Mouse (Mus musculus) skeletal muscle tissue, adult 2 months (tissue): Measurements from ENCODE around the gene Masp1.
A peak's percentile ranks its signal among the peaks of the same experiment; 100 is the strongest.

Experiments used
- DNase-seq: peaks from one replicate; pipeline ENCODE4 v3.0.0-alpha.2; 2012; ENCODE audit warnings: low read depth, low spot score

Masp1 gene

GRCm38 (mm10) chr16:23513401-23513800 lies 7.2 kb downstream of the Masp1 start:
- DNase-seq, result no peak

GRCm38 (mm10) chr16:23511166-23511935 lies 9.3 kb downstream of the Masp1 start:
- no peak for DNase-seq

- DNase-seq, result no peak
Observed at GRCm38 (mm10) chr16:23505904-23506687, 14.5 kb downstream of the Masp1 start.

- DNase-seq, result no peak
Observed at GRCm38 (mm10) chr16:23504320-23504744, 16.3 kb downstream of the Masp1 start.

GRCm38 (mm10) chr16:23503351-23503750 lies 17.3 kb downstream of the Masp1 start:
- no peak for DNase-seq

GRCm38 (mm10) chr16:23502478-23502877 lies 18.1 kb downstream of the Masp1 start:
- DNase-seq, result no peak

- DNase-seq, result no peak
Observed at GRCm38 (mm10) chr16:23501288-23501687, 19.3 kb downstream of the Masp1 start.

- no peak for DNase-seq
Observed at GRCm38 (mm10) chr16:23500558-23500957, 20.1 kb downstream of the Masp1 start.

GRCm38 (mm10) chr16:23498691-23499131 lies 21.9 kb downstream of the Masp1 start:
- peak; percentile 10 for DNase-seq

- DNase-seq, result no peak
Observed at GRCm38 (mm10) chr16:23497881-23498280, 22.7 kb downstream of the Masp1 start.

- DNase-seq, result no peak
Observed at GRCm38 (mm10) chr16:23497440-23497839, 23.2 kb downstream of the Masp1 start.

GRCm38 (mm10) chr16:23496245-23496924 lies 24.2 kb downstream of the Masp1 start:
- no peak for DNase-seq

- DNase-seq, result no peak
Observed at GRCm38 (mm10) chr16:23492783-23493182, 27.8 kb downstream of the Masp1 start.

- no peak for DNase-seq
Observed at GRCm38 (mm10) chr16:23483292-23483691, 37.3 kb downstream of the Masp1 start.

GRCm38 (mm10) chr16:23482846-23483245 lies 37.8 kb downstream of the Masp1 start:
- DNase-seq, result no peak

GRCm38 (mm10) chr16:23482218-23482617 lies 38.4 kb downstream of the Masp1 start:
- no peak for DNase-seq

GRCm38 (mm10) chr16:23479872-23480603 lies 40.6 kb downstream of the Masp1 start:
- no peak for DNase-seq

- DNase-seq, result peak; percentile 7
Observed at GRCm38 (mm10) chr16:23476598-23476997, 44.0 kb downstream of the Masp1 start.

GRCm38 (mm10) chr16:23475651-23476050 lies 45.0 kb downstream of the Masp1 start:
- DNase-seq, result no peak

- no peak for DNase-seq
Observed at GRCm38 (mm10) chr16:23472046-23472445, 48.6 kb downstream of the Masp1 start.

- no peak for DNase-seq
Observed at GRCm38 (mm10) chr16:23471551-23471950, 49.1 kb downstream of the Masp1 start.
